Mouse (Mus musculus) thymus, adult 18-20 months (tissue): ENCODE measurements at regions not wholly inside any gene's neighbourhood (a gene's known extent, or its start where the extent isn't known, plus 50 kb on each side); places are given as distances from the start of the nearest gene placed in this dataset.

ENCODE experiments used
- DNase-seq, 2 experiments: peaks; one replicate each; pipeline ENCODE4 v3.0.0; 2022; ENCODE audit warnings: mixed read lengths in 2 of 2

- no peak for DNase-seq
Measured at GRCm38 (mm10) chr8:89903346-89903745, 444.8 kb downstream of the Tox3 start.

DNA sequence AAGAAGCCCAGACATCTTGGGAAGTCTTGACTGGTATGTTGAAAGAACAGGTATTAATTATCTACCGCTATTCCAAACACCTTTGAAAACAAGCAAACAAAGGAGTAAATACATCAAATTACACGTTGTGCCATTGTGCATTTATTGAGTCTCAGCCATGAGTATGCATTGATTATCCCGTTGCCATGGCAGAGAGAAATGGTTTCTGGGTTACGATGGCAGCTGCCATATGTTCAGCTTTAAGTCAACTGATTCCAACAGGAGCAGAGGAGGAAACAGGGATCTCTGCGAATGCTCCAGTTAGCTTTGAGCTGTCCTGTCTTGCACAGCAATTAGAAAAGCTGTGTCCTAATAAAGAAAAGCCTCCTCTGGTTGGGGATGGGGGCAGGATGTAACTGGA lies 475.4 kb downstream of the Tox3 start:
- no peak for DNase-seq

- DNase-seq, result no peak
Measured at GRCm38 (mm10) chr8:89871966-89872365, 476.2 kb downstream of the Tox3 start.

- no peak for DNase-seq
Measured at GRCm38 (mm10) chr8:89859813-89860212, 488.3 kb downstream of the Tox3 start.

- DNase-seq, result no peak
Measured at GRCm38 (mm10) chr8:89858706-89859385, 489.3 kb downstream of the Tox3 start.

DNA sequence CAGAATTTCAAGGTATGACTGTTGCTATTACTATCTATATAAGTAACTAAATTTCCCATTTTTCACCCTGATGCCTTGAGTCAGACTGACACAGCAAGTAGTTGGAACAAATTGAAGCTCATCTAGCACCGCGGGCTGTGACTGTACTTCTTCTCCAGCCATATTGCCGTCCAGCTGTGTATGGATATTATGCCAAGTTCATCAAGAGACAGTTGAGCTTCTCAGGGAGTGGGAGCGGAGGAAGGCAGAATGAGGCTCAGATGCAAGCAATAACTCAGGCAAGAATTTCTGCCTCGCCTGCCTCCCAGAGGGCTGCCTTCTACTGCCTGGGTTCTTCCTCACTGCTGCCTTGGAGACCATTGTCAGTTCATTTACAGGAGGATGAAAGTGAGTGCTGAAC lies 492.6 kb downstream of the Tox3 start:
- DNase-seq, result no peak

DNA sequence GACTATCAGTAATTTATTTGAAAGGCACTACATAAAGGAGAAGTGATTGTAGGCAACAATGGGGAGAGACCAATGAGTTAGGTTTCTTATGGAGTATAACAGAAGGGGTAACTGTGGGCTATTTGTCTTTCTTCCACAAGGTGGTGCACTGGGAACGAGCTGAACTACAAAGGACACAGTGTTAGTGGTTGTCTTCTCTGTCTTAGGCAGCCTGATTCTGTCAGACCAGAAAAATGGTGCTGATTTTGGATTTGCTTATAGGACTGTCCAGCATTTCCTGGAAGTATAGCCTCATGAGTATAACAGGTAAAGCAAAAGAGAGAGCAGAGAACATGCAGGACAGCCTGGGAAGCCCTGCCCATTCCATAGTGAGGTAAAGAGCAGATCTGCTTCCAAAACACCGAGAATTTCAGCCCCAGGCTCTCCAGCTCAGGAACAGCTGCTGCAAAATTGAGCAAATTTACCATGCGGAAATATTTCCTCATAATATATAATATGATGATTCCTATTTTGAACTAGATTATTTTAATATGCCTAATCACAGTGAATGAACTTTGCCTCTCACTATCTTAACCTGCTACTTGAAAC lies 497.8 kb downstream of the Tox3 start:
- DNase-seq, result no peak

DNA sequence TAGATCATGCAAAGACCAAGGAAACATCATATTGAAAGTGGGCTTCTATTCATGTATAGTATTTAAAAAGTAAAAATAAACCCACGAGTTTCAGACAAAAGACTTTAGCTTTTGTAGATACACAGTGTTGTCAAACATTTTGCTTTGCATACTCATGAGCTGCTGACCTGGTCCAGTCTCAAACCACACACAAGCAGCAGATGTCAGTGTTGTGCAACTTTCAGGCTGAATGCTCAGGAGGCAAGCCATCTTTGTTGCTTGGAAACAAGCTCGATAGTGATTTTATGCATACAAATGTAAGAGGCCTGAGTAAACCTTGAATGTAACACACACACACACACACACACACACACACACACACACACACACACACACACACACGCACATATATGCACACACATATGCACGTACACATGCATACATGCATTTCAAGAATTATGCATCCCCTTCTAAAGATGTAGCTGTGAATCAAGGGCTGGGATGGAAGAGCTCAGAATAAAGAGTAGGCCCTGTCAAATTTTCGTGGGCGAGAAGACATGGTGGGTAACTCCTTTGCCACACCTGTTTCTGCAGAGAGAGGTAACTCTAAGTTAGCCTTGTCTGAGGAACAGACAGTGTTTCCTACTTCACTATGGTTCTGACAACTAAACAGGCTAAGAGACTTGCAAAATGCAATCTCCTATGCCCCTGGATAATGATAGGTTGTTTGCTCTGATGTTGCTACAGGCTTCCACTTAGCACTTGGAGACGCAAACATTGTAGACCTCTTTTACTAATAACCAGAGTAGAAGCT lies 498.5 kb downstream of the Tox3 start:
- no peak for DNase-seq

DNA sequence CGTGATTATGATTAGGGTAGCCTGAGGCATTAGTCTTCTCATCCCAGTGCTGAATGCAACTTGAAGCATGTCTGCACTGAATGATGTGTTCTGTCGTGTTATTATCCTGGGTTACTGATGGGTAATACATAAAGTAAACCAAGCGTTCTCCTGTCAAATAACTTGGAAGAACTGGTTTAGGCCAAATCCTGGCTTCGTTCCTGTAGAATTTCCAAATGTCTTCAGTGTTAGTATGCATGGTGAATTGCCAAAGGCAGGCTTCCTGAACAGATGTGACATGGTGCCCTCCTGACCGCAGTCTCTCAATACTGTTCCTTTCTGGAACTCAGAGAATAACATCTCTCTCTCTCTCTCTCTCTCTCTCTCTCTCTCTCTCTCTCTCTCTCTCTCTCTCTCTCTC lies 509.6 kb downstream of the Tox3 start:
- DNase-seq, result no peak

DNA sequence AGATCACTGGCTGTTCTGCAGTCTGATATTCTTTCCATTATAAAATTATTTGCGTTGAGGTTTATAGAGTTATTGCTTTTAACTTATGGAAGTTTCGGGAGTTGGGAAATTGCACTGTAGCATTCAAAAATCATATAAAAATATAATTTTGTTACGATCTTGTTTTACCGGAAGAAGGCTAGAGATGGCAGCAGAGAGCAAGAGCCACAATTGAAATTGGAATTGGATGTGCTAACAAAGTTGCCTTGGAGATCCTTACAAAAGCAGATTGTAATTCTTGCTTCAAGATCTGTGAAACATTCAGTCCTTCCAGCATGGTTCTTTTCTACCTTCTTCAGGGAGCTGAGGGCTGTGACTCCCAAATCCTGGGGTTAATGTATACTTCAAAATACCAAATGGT lies 514.4 kb downstream of the Tox3 start:
- no peak for DNase-seq

GRCm38 (mm10) chr8:89824586-89824985 lies 523.6 kb downstream of the Tox3 start:
- DNase-seq, result no peak

DNA sequence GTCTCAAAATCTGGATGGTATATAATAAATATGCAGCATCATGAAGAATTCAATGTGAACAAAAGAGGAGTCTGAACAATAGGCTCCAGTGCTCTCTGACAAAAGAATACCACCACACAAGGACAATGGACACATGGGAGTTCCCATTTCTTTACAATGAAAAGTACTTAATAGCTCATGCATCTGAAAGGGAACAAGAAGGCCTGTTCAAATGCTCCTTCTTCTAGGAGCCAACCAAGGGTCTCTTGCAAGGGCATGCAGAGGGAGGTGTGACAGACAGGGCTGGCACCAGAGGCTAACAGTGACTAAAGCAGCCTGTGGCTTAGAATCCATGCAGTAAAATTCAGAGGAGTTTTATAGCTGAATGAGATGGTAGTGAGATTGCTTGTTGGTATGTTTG lies 524.5 kb downstream of the Tox3 start:
- DNase-seq, result no peak

- no peak for DNase-seq
Measured at GRCm38 (mm10) chr8:89812036-89812711, 536.0 kb downstream of the Tox3 start.

- DNase-seq, result no peak
Measured at GRCm38 (mm10) chr8:89788296-89788695, 559.8 kb downstream of the Tox3 start.

DNA sequence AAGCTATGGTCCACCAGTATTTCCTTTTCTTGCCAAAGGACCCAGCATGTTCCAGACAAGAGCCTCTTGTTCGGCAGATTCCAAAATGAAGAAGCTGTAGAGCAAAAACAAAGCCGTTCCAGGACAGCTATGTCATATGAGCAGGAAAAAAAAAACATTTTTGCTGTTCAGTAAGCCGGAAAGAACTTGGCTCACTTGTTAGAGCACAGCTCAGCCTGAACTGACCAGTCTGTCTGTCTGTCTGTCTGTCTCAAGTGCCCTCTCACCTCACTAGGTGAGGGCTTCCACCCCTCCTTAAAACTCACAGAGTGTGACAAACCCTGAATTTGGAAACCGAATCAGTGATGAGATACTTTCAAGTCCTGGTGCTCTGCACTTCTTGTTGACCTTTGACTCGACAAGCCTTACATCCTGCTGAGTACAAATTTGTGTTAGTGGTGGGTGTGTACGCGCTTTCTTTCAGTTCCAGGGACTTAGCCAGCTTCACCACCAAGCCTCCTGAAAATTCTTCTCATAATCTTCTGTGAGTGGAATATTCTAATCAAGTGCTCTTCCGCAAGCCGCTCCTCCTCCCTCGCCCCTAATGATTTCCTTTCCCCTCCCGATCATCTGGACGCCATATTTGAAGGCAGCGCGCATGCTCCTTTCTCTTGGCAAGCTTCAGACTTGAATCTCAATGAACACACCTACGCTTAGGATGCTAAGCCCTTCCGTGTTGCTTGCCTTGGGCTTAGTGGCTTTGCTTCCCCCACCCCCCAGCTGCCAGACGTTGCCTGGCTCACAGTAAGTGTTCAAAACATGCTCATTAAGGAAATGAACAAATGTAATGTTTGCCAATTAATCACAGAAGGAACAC lies 560.9 kb downstream of the Tox3 start:
- DNase-seq, result no peak

DNA sequence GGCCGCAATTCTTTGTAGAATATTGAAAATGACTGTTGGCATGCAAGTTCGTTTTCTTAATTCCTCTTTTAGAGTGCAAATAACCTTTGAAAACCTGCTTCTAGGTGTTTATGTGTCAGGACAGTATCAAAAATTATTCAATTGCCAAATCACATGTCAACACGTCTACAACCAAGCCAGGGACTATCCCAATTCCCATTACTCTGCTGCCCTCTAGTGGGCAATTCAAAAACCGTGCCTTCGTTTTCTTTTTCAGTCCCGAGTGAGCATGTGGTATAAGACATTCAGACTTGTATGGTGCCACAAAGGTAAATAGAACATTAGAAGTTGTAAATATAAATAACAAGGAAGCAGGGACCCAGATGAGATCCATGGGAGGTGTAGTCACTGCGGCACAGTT lies 563.1 kb downstream of the Tox3 start:
- DNase-seq, result no peak

DNA sequence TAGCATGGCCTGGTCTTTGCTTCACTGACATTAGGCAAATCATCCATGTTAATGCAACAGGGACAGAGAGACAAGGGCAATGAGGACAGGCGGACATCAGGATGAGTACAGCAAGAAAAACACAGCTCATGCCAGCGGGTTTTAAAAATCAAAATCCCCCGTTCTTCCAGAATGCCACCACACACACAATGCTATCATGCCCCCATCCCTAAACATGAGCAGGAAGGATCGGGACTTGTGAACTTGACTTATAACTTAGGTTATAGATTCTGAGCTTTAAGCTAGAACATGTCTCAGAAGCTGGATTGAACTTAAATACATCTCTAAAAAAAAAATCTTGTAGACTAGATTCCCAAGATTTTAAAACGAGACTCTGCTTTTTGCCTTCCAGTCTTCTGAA lies 564.8 kb downstream of the Tox3 start:
- no peak for DNase-seq

- DNase-seq, result no peak
Measured at GRCm38 (mm10) chr8:89766387-89766786, 581.8 kb downstream of the Tox3 start.

DNA sequence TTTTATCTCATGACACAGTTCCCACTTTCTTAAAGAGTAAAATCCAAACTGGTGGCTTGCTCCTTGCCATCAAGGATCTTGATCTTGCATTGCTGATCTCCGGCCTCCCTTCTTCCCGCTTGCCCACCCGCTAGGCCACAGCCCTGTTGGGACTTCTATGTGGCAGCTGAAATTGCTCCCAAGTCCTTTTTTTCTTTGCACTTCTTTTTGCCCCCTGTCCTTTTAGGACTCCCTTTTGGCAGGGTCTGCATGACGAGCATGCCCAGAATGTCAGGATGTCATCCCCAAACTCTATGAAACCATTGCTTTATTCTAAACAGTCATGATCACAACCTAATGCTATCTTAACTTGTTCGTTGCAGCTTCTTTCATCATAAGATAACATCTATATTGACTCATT lies 588.6 kb downstream of the Tox3 start:
- no peak for DNase-seq

DNA sequence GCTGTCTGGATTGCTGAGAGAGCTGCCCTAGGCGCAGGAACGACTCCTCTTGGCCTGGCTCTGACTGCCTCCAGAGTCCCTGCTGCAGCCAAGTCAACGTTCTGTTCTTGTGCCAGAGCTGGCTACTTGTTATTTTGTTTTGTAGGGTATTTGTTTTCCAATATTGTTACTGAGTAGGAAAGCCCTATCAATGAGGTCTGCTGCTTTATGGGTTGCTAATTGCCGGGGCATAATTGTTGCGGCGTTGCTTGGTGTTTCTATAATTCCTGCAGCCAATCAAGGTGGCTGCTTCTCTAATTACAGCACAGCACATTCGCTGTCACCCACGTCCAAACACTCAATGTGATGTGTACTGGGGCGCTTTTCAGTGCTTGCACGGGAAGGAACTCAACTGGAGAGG lies 589.4 kb downstream of the Tox3 start:
- no peak for DNase-seq

DNA sequence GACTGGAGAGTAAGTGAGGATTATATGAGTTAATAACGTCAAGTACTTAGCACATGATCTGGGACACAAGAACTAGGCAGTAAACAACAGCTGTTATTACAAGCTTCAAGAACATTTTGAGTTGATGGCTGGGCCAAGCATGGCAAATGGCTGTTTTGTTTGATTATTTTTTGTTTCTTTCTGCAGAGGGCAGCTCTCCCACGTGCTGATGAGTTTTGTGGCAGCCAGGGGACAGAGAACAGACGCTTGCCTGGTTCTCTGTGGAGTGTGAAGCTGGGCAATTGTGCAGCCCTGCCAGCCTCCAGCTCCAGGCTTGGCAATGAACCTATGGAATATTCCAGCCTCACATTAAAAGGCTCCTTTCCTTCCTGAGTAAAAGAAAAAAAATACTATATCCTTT lies 592.2 kb downstream of the Tox3 start:
- DNase-seq, result no peak

GRCm38 (mm10) chr8:89751201-89751600 lies 596.9 kb downstream of the Tox3 start:
- no peak for DNase-seq

GRCm38 (mm10) chr8:89747726-89748125 lies 600.4 kb downstream of the Tox3 start:
- DNase-seq, result no peak
